Mouse (Mus musculus) retina, postnatal 7 days (tissue): ENCODE measurements around the gene Camta1.
A peak's percentile ranks its signal among the peaks of the same experiment; 100 is the strongest.

Source experiments
- DNase-seq: peaks from one replicate; pipeline ENCODE4 v3.0.0-alpha.2; 2012; ENCODE audit warnings: low read depth, low spot score

Gene Camta1

GRCm38 (mm10) chr4:151684596-151684995 lies 177.1 kb downstream of the Camta1 start:
- DNase-seq = no peak

DNA sequence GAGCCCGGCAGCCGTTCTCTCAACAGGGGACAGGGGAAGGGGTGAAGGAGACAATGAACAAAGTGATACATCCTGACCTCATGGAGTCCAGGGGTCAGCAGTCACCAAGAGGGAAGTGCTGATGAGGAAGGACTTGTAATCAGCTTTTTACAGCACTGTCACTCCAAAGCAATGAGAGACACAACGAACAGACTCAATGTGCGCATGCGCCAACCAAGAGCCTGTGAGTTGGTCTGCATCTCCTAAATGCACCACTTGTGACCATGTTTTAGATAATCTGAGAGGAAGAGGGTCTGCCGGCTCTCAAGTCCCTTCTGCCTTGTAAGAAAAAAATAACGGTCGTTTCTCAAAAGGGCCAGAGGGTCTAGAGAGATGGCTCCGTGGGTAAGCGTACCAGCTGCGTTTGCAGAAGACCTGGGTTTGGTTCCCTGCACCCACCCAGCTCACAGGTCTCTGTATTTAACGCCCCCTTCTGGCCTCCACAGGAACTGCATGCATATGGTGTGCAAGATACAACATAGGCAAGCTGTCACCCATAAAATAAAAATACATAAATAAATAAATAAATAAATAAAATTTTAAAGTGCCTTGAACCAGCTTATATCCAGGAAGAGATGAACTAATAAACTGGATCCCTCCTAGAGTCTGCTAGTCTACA lies 178.7 kb downstream of the Camta1 start:
- DNase-seq = no peak

DNA sequence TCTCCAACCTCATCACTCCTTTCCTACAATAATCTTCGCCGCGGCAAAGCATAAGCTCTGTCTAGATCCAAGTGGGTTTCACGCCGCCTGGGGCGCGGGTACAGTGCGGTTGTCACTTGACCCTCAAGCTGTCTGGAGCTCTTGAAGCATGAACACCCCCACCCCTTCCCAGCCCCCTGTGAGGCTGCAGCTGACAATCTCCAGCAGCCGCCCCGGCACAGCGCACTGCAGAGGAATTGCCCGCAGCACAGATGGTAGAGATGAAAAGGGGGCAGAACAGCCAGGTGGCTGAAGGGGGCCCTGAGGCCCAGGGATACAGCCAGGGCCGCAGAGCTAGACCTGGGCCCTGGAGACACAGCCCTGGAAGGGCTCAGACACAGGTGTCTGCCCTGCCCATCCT lies 189.2 kb downstream of the Camta1 start:
- DNase-seq = no peak

DNA sequence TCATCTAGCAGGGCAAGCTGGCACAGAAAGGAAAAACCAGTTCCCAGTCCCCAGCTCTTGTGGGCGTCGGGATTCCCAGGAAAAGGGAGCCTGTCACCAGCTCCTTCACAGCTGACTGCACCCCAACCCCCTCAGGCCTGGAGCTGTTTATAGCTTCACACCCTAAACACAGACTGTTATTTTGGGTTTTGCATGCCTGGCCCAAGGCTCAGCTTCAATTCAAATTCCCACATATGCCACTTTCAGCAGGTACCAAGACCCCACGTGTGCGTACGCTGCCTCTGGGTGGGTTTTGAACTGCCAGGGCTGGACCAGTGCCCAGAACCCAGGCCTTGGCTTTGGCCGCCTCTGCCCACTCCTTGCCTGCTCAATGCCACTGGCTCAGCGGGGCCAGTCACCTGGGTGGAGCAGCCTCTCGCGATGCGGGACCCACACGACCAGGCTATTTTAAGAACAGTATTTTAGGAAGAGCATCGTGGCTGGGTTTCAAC lies 195.2 kb downstream of the Camta1 start:
- DNase-seq = no peak

DNA sequence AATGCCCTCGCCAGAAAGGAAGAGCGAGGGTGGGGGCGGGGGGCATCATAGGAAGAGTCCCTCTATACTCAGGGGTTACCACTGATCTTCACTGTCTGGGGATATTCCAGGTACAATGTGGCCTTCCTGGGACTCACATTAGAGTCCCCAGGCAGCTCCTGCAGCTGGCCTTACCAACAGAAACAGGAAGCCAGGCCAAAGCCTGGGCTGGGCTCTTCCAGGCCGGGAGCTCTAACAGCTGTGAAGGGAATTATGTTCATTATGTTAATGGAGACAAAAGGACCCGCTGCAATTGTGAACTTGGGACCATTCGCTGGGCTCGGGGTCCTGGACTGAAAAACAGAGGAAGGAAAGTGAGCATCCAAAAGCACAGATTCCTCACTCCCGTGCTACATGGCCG lies 200.2 kb downstream of the Camta1 start:
- DNase-seq = no peak

DNA sequence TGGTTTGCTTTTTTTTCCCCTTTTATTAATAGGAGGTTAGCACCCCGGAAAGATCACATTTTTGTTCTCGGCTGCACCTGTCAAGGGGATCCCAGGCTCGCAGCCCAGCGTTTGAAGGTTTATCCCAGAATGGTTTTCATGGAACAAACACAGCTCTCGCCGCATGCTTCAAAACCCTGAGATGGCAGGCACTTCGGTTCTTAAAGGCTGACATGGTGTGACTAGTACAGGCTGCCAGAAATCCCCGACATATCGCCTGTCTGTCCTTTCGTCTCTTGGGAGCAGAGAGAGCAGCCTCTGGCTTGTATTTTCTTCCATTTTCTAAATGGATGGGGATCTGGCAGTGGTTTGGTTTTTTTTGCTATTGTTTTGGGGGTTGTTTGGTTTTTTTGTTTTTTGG lies 205.2 kb downstream of the Camta1 start:
- no peak for DNase-seq

DNA sequence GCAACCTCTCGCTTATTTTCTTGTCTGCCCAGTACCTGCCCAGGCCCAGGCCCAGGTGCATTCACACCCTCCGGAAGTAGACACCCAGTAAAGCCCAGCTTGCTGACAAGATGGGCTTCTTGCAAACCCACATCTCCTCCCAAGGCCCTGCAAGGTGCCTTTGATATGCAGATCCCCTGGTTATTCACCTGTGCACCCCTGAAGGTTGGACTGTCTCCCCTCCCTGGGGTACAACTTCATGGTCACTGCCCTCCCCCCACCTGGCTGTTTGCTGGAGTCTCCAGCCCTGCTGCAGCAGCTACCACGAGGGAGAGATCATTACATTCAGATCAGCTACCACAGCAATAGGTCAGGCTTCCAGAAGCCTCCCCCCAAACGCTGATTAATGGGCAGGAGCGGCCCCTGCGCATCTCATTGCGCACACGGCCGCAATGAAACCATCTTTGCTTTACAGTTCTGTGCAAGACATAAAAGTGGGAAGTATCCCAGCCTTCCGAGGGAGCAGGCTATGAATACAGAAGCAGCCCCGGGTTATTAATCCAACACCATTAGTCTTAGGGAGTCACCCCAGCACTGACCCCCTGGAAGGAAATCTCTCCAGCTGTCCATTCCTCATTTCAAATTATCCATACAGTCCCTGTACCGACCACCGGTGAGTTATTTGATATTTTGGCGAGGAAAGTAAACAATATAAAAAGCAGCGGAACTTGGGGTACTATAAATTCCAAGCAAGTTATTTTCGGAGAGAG lies 205.9 kb downstream of the Camta1 start:
- DNase-seq = no peak

GRCm38 (mm10) chr4:151655227-151655626 lies 206.4 kb downstream of the Camta1 start:
- no peak for DNase-seq

DNA sequence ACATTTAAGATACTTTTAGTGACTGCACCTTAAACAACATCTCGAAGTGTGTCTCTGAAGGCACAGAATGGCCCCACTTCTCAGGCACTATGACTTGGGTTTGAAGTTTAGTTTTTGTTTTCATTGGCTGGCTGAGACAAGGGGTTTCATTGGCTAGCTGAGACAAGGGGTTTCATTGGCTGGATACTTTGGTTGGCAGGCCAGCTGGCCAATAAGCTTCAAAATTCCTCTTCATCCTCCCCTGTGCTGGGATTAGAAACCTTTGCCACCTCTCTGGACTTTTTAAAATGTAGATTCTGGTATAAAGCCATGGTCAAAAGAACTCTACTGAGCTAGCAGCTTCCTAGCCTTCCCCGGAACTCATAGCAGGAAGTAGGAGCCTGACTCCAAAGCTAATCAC lies 219.3 kb downstream of the Camta1 start:
- no peak for DNase-seq

DNA sequence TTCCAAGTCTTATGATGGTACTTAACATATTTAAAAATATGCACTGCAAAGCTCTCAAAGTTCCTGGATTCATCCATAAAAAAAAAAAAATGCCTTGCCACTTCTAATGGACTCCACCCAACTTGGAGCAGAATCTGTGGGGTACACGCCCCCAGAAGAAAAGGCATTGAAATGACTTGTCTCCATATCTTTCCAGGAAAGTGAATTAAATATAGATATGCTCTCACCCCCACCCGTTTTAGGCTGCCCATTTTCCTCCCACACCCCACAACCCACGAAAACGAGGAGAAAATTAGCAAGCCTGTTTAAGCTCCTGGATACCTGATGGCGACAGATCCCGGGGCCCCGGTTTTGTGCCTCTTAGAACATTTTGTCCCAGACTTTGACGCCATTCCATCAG lies 220.7 kb downstream of the Camta1 start:
- no peak for DNase-seq

GRCm38 (mm10) chr4:151638941-151639340 lies 222.7 kb downstream of the Camta1 start:
- peak; percentile 44 for DNase-seq

- no peak for DNase-seq
Observed at GRCm38 (mm10) chr4:151637348-151637747, 224.3 kb downstream of the Camta1 start.

GRCm38 (mm10) chr4:151634771-151635170 lies 226.9 kb downstream of the Camta1 start:
- no peak for DNase-seq

- no peak for DNase-seq
Observed at GRCm38 (mm10) chr4:151633795-151634194, 227.9 kb downstream of the Camta1 start.

DNA sequence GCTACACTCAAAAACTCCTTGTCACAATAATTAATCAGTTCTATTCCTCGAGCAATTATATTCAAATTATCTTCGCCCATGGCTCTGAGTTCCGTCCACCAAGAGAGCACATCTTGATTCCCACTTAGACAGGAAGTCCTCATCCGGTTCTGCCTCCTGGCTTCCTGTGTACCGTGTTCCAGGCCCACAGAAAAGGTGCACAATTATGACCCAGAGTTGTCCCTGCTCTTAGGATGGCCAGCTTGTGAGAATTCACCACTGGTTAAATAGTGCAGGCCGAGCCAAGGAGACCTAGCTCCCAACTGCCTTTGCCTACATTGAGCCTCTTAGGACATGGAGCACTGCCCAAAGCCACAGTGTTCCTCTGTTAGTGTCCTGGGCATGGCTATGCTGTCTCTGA lies 229.4 kb downstream of the Camta1 start:
- no peak for DNase-seq

GRCm38 (mm10) chr4:151630664-151631063 lies 231.0 kb downstream of the Camta1 start:
- DNase-seq = no peak

DNA sequence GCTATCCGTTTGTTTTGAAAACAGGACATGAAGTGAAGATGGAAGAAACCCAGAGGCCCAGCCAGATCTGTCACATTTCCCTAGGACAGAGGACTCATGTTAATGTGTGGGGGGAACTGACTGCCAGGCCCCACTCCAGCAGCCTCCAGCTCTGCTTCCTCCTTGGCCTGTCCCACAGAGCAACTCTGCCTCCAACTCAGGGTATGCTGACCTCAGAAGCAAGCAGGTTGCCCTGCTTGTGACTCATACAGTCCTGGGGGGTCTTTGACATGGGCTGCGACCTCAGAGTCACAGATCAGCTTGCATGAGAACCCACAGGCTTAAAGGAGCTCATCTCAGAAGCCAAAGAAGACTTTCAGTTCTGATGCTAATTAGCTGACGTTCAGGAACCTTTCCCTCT lies 231.4 kb downstream of the Camta1 start:
- no peak for DNase-seq

- DNase-seq = no peak
Observed at GRCm38 (mm10) chr4:151619541-151620016, 242.1 kb downstream of the Camta1 start.

GRCm38 (mm10) chr4:151618420-151619310 lies 243.0 kb downstream of the Camta1 start:
- no peak for DNase-seq

- DNase-seq = no peak
Observed at GRCm38 (mm10) chr4:151611621-151612020, 250.1 kb downstream of the Camta1 start.

DNA sequence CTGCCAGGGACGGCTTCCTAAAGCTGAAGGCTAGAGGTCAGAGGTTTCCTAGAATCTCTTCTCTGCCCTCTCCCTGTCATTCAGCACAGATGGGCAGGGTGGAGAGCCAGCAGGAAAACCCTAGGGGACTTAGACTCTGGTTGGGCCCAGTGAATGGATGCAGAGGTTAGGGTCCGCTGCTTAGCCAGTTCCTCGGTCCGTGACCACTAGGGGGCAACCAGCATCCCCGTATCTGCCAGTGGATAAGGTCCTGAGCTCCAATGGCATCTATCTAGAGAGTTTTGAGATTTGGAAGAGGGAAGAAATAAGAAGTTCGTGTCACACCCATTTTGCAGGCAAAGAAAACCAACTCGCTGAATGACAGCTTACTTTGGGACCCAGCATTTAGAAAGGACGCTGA lies 251.4 kb downstream of the Camta1 start:
- DNase-seq = peak; percentile 47

DNA sequence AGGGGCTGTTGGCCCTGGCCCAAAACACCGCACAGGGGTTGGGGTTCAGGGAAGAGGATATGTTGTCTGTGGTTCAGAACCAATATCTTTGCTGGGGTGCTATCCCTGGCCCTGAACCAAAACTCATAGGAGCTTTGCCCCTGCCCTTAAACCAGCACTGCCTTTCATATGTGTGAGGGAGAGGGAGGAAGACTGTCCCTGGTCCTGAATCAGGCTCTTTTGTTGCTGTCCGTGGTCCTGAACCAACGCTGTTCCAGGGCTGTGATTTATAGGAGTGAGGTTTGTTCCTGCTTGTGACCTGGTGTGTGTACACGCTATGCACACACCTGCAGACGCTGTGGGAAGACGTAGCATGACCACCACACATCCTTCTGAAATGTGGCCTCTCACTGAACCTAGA lies 256.8 kb downstream of the Camta1 start:
- DNase-seq = no peak
